Mouse (Mus musculus): ENCODE measurements at regions not wholly inside any gene's neighbourhood (a gene's known extent, or its start where the extent isn't known, plus 50 kb on each side); places are given as distances from the start of the nearest gene placed in this dataset.

DNA sequence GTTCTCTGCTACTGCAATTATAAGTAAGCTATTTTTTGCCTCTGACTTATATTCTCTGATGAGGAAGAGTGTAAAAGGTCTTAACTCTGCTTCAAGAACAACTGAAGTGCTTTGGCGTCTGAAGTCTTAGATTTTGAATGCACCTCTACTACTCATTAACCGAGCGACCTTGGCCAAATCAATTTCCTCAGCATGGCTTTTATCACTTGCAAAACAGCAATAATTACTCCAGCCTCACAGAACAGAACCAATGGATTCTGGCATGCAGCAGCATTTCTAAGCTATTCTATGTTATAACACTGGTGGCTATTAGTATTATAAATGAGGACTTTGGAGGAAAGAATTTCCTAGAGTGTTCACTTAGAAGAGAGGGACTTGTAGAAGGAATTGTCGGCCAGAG is 462.9 kb upstream of the Cited2 start:
- DNase-seq (ENCODE audit: low spot score in 2 of 2): no peak

DNA sequence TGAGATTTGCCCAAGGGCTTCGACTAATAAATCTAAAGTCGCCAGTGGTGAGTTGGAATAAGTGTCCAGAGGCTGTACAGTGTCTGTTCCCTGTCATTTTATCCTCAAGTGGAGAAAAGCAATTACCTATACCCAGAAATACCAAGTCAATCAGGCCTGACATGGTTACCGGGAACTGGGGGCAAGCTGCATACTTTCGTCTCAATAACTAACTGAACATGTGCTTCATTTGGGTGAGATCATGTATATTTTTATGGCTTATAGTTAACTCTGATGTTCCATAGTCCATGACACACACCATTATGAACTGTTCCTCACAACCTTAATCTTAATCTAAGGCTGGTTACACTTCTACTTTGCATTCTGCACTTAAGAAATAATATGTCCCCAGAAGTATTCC is 462.4 kb upstream of the Cited2 start:
- no peak for DNase-seq (ENCODE audit: low spot score in 2 of 2)

DNA sequence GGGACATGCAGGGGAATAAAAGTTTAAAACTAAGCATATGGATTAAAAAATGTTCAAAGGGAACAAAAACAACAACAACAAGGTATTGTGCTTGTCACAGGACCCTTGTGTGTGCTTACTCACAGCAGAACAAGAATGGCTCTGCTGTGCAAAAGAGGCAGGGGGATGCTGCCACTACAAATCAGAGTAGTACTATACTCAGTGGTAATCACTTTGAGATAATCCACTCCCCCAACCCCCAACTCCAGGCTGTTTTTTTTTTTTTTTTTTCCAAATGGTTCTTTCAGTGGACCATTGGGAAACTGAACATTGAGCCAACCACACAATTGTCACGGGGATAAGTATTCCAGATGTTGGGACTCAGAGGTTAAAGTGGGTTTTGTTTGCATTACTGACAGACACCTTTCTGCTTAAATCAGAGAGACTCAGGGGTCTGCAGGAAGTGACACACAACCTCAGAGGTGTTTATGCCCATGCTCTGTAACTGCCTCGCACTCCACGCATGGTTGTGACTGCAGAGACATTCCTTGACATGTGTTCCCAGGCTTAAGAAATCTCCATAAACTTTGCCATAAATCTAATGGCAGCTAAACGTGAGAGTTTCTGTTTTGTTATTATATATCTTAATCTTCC is 461.7 kb upstream of the Cited2 start:
- no peak for DNase-seq (ENCODE audit: low spot score in 2 of 2)

DNA sequence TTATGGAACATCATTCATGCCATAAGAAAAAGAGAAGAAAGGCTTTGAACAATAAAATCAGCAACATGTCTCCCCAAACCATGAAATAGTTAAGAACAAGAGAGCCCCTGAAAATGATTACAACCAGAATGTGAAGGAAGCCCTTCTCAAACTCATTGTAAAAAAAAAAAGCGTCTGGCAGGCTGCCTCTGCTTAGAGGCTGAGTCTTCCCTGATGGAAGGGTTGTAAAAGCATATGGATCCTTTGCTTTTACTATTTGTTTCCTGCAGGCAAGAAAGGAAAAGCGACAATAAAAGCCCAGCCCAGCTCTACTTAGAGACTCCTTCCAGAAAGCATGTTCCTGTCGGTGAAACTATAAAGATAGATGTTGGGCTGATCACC is 461.2 kb upstream of the Cited2 start:
- DNase-seq (ENCODE audit: low spot score in 2 of 2): no peak

DNA sequence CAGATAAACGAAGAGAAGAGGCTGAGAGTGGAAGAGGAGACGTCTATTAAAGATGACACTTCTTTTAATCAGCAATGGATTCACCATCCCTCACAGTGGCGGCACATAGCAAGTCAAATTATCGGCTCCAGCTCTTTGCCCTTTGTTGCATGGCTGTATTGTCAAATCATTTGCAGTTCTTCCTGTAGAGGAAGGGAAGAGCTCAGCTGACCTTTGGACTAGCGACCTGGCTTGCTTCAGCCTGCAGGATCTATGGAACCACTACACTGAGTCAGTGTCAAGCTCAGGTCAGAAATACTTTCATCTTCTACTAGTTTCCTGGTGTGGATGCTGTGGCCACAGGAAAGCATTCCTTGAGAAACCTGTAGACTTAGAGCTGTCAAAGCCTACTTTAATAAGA is 450.4 kb upstream of the Cited2 start:
- DNase-seq (ENCODE audit: low spot score in 2 of 2): no peak

DNA sequence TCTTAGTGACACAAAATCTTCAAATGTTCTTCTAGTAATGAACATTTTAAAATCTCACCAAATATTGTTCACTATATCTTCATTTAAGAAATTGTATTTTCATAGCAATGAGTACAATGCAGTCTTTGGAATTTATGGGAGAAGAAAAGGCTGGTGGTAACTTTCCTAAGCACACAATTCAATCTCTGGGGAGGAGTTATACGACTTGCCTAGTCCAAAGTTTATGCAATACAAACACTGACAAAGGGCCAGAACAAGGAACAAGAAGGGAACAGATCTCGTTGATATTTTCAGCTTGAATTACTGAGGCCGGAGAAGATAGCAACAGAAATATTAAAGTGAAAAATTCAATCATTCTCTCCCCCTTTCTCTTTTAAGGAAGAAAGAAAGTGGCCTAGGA is 449.2 kb upstream of the Cited2 start:
- no peak for DNase-seq (ENCODE audit: low spot score in 2 of 2)

DNA sequence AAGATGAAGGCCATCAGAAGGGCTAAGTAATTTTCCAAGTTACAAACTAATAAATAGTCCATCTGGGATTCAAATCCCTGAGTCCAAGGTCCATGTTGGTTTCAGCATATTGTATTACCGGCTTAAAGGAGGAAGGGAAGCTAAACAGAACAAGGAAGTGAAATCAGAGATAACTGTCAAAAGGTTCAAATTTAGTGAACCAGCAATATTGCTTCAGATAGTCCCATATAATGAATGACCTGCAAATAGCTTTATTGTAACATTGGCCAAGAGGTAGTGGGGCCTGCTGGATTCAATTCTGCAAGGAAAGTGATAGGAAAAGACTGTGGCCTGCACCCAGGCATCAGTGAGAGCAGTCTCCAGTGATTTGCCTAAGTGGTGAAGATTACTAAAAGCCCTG is 447.8 kb upstream of the Cited2 start:
- no peak for DNase-seq (ENCODE audit: low spot score in 2 of 2)

DNA sequence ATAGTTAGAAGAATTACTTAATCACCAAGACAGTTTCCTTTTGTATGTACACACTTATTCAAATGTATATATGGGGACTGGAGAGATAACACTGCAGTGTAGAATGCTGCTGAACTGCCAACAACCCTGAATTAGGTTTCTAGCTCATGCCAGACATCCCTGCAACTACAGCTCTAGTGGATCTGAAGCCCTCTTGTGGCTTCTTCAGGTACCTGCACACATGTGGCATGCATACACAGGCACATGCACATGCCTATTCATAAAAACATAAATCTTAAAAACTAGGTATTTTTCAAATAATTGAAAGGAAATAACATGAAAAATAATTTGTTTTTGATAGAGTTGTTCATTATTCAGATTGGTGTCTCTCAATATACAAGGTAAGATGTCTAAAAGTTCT is 445.1 kb upstream of the Cited2 start:
- no peak for DNase-seq (ENCODE audit: low spot score in 2 of 2)

DNA sequence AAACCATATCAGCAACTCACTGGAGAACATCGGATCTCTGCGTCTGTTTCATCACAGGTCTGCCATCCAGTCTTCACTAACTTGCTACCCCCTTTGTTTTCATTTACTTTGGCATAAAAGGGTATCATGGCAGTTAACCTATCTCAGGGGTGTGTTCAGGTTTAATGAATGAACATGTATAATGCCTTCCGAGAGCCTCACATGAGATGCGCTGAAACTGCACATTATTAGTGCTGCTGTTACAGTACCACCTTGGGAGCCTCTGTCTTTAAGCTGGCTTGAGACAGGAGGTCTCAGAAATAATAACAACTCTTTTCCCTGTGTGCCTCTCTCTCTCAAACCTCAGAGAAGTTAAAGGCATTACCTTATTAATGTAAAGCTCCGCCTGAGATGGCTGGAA is 438.2 kb upstream of the Cited2 start:
- DNase-seq (ENCODE audit: low spot score in 2 of 2): no peak

DNA sequence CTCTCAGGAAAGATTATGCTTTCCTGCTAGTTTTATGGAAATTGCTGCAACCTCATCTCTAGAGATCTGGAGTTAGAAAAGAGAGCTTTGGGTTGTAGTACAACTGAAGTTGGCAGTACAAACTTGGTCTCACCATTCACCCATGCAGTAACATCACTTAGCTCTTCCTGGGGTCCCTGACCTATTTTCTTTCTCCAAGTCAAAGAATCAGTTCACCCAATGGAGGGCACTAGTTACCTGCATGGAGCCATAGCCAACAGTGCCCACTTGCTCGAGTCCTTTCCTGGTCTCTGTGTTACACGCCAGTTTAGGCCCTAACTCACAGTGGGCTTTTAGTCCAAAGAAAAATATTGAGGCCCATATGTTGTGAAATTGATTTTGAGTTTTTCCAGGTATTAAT is 435.9 kb upstream of the Cited2 start:
- no peak for DNase-seq (ENCODE audit: low spot score in 2 of 2)

DNA sequence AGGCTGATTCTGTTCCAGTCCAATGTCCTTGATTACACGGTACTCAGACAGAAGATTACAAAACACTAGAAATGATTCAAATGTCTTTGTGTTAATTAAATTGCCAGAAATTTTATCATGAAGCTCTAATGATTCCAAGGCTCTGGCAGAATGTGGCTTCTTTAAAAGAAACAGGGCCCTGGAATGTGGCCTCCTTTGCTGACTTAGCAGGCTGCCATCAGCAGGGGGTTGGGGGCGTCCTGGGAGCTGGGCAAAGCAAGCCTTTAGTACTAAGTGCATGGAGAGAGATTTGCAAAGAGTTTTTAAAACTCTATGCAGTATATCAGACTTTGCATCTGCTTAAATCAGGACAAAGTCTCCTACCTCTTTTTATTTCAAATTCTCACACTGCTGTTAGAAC is 434.8 kb upstream of the Cited2 start:
- DNase-seq (ENCODE audit: low spot score in 2 of 2): no peak

DNA sequence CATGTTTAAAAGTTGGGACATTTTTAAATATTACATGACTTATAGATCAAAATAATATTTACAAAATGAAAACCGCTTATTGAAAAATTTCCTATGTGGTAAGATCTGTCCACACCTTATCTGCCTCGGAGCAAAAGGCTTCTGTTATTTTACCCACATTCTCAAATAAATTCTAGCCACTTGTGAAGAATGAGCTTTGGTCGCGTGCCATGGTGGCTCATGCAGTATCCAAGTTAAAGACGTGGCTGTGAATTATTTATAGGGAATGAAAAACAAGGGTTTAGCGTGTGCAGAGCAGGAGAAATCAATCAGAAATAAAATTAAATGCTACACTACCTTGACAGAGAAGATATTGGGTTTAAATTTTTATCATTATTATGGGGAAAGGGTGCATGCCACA is 430.7 kb upstream of the Cited2 start:
- DNase-seq (ENCODE audit: low spot score in 2 of 2): no peak

DNA sequence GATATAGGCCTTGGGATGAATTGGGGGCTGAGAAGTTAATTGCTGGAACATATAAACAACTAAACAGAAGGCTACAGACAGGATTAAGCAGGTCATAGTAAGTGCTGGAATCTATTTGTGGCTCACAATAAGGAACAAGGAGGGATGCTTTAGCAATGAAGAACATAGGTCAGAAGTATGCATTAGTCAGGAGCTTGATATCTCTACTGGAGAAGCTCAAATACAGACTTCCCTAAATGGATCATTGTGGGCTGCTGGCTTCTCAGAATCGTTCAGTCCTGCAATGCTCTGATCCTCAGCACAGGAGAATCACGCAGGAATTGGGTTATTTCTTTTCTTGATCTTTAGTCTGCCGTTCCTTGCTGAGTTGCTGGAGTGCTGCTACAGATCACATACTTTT is 428.6 kb upstream of the Cited2 start:
- DNase-seq (ENCODE audit: low spot score in 2 of 2): no peak

DNA sequence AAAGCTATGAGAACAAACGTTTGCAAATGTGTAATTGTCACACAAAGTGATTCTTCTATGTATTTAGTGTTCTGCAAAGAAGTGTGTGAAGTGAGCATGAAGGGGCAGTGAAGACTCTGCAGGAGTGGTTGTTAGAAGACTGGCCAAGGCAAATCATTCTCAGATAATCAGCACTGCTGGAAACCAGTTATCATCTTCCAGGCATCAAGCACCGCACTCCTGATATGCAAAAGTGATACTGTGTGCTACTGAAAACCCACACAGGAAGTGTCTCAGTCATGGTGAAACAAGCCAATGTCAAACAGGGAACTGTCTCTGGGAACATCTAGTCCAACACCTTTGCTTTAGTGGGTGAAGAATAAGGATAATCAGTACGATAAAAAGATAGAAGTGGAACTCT is 427.9 kb upstream of the Cited2 start:
- no peak for DNase-seq (ENCODE audit: low spot score in 2 of 2)

DNA sequence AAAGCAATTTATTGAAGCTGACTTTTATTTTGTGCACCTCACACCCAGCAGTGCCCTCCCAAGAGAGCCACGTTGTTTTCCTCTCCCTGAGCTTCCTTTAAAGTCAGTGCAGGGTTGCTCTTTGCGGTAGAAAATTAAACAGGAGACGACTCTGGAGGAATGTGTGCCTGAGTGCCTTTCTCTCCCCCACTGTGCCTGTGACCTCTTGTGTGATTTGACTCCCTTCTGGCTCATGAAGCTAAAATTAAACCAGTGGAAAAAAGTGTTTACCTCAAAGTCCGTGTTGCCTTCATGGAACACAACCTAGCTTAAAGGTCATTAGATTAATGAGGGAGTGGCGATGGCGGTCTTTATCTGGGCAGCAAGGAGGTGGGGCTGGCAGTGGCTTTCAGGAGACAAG is 423.4 kb upstream of the Cited2 start:
- no peak for DNase-seq (ENCODE audit: low spot score in 2 of 2)

DNA sequence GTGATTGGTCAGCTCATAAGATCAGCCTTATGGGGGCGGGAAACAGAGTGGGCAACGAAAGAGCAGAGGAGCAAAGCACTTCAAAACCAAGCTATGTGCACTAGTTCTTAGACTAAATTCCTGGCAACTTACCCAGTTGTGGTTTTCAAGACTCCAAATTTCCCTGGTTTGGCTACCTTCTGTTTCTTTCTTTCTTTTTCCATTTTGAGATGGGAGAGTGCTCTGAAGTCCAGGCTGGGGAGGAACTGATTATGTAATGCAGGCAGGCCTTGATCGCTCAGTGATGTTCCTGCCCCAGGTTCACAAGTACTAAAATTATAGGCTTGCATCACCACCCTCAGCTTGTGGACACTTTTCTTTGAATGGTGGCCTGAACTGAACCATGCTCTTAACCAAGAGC is 396.3 kb upstream of the Cited2 start:
- no peak for DNase-seq (ENCODE audit: low spot score in 2 of 2)

DNA sequence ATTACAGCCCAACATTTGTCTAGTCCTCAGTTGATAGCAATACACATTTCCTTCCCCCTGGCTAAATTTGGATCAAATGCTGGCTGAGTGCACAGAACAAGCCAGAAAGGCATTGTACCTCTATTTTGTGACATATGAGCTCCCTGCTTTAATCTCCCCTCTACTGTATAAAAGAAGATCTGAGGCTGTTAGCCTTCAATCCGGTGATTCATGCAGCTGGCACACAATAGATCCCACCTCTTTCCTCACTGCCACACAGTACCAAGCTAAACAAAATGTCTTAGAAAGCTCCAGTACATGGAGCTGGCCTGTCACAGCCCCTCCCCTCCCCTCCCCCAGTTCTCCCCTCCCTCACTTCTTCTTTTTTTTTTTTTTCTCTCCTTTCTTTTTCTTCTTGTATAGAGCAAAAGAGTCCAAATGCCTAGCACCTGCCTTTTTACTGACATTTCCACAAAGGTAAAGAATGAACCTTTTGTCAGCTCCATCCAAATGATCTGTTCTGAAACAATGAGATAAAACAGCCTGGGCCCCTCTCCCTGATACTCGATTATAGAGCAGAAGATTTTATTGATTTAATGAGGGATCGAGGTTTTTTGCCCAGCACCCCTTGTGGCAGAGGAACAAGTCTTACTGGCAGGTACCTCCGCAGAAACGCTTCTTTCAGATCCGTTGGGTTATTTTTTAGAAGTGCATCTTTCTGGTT is 392.0 kb upstream of the Cited2 start:
- peak in 1 of 2 experiments; percentile 17 for DNase-seq (ENCODE audit: low spot score in 2 of 2)

DNA sequence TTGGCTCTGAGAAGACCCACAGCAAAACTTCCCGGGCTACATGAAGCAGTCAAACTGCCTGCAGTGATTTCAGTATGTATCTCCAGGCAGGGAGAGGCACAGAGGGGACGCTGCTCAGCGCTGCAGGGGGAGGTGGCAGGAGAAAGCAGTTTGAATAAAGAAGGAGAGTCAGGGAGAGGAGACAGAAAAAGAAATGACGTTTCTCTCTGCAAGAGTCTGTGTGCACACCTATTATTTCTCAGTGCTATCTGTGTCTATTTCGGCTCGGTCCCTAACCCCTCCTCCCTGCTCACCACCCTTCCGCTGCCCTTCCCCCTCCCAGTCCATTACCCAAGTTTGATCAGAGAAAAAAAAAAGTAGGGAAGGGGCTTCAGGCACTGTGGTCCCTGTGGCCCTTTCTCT is 391.4 kb upstream of the Cited2 start:
- DNase-seq (ENCODE audit: low spot score in 2 of 2): peak; percentile 15 to 24

DNA sequence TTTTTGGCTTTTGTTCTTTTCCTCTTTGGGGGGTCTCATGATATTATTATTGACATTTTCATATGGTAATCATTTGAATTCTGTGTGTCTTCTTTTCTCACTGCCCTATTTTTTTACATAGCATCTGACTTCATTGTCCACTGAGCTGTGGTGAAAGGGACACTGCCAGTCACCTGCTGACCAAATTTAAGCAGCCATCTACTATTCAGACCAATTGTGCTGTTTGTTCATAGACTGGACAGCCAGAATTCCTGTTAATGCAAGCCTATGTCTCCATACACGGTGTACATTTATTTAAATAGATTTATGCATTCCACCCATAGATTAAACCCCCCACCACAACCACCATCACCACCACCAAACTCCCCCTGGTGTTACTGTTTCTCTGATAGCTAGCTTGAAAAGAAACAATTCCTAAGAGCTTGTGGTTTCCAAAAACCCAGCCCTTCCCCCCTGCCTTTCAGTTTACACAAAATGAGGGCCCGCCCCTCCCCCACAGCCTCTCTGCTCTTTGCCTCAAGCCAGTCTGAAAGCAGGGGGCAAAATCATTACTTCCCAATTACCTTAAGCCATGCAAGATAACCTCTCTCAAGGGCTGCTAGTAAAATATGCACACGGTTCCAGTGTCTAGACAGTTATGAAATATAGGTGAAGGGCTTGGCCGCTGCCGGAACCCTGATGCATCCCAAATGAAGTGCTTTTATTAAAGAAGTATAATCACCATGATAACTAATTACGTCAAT is 390.8 kb upstream of the Cited2 start:
- DNase-seq (ENCODE audit: low spot score in 2 of 2): no peak

DNA sequence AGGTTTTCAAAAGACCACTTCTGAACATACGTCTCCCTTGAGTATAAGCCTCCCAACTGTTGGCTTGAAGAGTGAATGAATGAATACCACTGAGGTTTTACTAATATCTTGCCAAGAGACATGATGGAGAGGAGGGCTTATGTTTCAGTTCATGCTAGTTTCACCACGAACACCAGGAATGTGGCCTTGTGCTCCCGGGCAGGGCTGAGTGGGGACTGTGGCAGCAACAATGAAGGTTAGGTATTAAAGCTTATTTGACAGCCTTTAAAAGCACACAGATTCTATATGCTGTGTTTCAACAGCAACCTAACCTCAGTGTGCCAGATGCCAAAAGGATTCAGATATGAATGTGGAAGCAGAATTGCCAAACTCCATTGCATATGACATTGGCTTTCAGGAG is 390.0 kb upstream of the Cited2 start:
- no peak for DNase-seq (ENCODE audit: low spot score in 2 of 2)

DNA sequence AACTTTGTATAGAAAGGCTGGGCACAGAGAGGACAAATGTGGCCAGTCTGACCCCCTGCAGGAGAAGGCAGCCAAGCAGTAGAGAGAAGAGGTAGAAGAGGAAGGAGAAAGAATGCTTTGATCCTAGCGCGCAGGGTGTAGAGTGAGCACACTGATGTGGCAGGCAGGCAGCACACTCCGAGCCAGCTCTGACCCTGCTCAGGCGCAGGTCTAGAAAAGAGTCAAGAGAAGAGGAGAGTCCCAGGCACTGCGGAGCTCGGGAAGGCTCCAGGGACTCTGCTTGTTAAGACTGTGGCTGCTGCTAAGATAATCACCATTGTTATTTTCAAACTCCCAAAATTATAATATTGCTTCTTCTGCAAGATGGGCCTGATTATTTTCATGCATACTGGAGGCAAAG is 389.3 kb upstream of the Cited2 start:
- DNase-seq (ENCODE audit: low spot score in 2 of 2): no peak

DNA sequence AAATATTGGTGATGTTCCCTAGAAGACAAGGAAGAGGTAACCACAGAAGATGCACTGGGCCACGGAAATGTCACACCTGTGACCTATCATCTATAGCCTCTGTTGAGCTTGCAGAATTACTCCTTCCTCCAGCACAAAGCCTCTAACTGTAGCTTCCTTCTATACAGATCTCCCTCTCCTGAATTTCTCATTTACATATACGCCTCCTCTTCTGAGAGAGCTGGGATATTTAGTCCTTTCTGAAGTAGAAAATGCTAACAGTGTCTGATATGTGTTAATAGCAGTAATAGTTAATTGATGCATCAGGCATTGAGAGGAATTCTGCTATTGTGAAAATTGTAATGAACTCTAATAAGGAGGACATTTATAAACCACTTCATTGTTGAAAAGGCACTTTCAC is 385.8 kb upstream of the Cited2 start:
- DNase-seq (ENCODE audit: low spot score in 2 of 2): no peak

DNA sequence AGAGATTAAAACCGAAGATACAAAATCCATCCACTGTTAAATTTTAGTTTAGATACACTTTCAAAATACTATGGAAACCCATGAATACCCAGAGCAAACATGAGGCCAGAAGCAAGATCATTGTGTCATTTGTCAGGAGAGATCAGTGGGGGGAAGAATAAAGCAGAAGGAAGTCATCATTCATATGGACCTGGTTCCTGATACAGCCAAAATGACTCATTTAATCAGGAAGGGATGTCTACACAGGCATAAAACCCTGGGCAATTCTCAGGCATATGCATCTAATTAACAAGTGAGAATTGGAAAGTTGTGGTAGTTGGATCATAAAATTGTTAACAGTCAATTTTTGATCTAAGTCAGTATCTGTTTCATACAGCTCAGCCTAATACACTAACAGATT is 379.2 kb upstream of the Cited2 start:
- no peak for DNase-seq (ENCODE audit: low spot score in 2 of 2)

All from left cerebral cortex, adult 18-20 months (tissue).